Mouse (Mus musculus) spleen, adult 12 weeks (tissue): ENCODE results near the gene Snrnp40.

Experiments used
- DNase-seq: peaks from one replicate; pipeline ENCODE4 v3.0.0; 2022; ENCODE audit warnings: low spot score

Snrnp40 gene

DNA sequence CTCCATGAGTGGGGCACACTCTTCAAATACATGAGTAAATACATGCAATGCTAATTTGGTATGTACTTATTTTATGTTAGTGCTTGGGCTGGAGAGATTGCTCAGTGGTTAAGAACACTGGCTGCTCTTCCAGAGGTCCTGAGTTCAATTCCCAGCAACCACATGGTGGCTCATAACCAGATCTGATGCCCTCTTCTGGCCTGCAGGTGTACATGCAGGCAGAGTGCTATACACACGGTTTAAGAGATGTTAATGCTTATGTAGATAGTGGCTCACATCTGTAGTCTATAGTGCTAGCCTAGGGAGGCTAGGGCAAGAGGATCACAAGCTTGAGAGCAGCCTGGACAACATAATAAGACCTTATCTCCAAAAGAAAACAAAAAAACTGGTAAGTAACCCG is 20.5 kb downstream of the Snrnp40 start:
- DNase-seq: no peak

DNA sequence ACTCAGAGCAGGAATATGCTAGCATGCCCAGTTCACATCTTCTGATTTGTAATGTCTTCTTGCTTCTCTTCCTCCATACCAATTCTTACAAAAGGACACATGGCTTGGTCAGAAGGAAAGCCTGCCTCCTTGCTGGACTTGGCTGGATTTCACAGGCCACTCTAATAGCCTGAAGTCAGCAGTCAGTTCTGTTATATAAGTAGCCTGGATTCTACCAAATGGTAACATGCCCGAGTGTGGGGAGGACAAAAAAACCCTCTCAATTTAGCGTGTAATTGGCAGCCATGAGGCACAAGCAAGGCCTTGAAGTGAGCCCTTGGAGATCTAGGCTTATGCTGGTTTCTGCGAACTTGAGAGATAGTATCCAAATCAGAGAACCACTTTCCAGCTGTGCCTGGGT is 27.3 kb downstream of the Snrnp40 start:
- DNase-seq: no peak

DNA sequence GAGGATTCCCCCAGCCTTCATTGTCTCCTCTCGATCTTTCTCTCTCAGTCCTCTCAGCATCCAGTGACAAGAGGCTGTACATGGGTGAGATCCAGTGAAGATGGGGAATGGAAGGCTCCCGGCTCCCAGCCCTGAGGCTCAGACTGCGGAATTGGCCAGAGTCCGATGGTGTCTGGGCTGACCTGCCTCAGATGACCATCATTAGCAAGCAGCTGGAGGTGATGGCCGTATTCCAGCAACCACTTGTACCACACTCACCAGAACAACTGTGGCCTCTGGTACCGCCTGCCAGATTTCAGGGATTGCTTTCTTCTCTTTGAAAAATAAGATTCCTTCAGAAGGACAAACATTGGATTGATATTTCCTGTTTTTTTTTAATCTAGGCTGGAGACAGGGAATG is 29.6 kb downstream of the Snrnp40 start:
- no peak for DNase-seq

DNA sequence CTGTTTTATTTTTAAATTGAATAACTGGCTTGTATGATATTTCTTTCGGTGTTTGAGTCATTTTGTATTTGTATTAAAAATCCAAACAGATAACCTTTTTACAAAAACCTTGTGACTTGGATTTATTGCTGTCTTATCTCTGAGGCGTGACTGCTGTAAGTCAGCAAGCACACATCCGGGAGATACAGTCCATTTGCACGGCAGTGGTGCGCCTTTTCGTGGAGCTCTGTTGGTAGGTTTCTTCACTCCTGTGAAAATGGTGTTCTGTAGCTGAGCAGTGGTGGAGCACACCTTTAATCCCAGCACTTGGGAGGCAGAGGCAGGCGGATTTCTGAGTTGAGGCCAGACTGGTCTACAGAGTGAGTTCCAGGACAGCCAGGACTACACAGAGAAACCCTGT is 30.0 kb downstream of the Snrnp40 start:
- no peak for DNase-seq

DNA sequence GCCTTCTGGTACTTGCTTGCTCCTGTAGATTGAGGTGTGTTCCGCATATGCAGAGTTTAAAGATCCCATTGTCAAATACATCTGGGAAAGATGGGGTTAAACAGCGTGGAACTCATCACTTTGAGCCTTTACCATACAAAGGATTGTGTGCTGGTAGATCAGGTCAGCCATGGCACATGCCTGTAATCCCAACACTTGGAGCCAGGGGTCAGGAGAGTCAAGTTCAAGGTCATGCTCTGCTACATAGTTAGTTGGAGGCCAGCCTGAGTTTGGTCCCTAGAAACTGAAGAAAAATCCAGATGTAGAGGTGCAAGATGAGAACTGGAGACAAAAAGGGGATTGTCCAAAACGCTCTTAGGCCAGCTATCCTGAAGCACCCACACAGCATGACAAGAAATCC is 31.3 kb downstream of the Snrnp40 start:
- DNase-seq: no peak
